Mouse (Mus musculus) megakaryocyte progenitor cell, adult 5-6 weeks (primary cell): Measurements from ENCODE around the gene Il17re. TPM values are rescaled to one million over a fixed set of nuclear protein-coding genes. Genes with fewer than 3 reads are reported as not detected.

Source experiments
- ATAC-seq: replicated peaks from 2 replicates; pipeline ENCODE4 v1.8.0; 2016; ENCODE audit warnings: mild to moderate bottlenecking, moderate TSS enrichment, inconsistent platforms; ENCODE audit not compliant: poor library complexity
- total RNA-seq, 2 experiments: library from RNA; stranded (forward) in 1 of 2; stranded (reverse) in 1 of 2; fragments of 157-497, 149-512 nt in 1 of 2; fragments of 200-1000 nt in 1 of 2; gene quantifications; 2 replicates each; pipeline versions ENCODE4 v1.2.3 to v1.2.4; 2015 to 2017

The Il17re gene
- total RNA-seq, 2 experiments from 2014 or later, result 0.21 to 1.2 TPM

DNA sequence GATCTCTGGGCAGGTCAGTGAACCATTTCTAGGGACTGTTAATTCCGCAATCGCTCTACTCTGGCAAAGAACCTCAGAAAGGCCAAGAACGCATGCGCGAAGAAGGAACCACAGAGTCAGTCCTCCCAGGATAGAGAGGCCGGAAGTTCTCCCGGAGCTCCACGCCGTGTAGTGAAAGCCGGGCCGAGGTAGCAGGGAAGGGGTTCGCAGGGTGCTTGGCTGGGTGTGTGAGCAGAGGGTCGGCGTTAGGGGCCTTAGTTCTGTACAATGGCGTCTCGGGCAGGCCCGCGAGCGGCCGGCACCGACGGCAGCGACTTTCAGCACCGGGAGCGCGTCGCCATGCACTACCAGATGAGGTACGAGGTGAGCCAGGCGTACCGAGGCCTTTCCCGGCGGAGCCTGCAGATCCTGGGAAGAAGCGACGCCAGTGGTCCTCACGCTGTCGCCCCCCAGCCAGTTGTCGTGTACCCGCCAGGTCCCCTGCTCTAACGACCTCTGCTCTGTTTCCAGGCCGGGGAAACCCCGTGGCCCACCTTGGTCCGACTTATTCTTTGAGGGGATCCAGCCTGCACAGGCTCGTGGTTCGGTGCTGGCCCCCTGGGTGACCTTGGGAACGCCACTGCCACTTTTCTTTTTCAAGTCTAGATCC lies 15.7 kb upstream of the Il17re start, which contains the start of gene Jagn1:
Gene Jagn1 (plus strand): TSS at position 128 of the 649 bp plus-strand sequence.
- peak; percentile 84 for ATAC-seq

DNA sequence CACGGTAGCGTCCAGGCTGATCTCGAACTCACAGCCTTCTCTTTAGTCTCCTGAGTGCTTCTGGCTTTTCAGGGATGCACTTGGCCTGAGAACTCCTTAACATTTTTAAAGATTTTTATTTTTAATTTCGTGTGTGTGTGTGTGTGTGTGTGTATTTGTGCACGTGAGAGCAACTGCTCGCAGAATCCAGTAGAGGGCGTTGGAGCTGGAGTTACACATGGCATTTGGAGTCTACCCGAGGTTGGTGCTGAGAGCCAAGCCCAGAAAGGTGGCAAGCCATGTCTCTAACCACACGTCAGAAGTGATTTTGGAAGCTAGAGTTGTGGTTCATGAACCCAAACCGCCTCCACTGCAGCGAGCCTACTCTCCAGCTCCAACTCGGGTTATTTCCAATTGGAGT lies 15.2 kb upstream of the Il17re start:
- peak; percentile 55 for ATAC-seq

DNA sequence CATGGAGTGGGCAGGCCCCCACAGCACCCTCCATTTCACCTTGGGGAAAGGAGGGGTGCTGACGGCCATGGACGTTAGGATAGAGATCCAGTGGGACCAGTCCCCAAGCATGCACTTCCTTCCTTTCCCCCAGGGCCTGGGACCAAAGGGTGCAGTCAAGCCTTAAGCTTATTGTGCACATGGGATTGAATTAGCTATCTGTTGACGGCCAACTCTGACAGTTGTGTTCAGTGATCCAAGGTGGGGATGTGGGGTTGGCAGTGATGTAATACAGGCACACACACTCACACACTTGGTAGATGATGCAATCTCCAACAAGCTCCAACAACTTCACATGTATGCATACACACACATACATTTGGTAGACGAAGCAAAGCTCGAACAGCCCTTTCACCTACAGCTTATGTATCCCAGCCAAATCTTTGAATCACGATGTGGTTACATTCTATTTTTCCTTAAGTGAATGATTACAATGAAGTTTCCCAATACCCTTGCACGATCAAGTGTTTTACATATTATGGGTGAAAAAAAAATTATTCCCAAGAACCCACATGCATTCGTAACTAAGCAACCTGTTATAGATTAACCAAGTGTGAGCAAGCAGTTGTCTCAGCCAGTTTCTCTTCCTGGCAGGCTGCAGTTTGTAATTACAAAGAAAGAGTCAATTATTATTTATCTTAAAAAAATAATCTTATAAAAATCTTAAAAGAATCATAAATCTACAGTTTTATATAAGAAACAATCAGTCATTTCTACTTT lies 13.9 kb upstream of the Il17re start:
- no peak for ATAC-seq

DNA sequence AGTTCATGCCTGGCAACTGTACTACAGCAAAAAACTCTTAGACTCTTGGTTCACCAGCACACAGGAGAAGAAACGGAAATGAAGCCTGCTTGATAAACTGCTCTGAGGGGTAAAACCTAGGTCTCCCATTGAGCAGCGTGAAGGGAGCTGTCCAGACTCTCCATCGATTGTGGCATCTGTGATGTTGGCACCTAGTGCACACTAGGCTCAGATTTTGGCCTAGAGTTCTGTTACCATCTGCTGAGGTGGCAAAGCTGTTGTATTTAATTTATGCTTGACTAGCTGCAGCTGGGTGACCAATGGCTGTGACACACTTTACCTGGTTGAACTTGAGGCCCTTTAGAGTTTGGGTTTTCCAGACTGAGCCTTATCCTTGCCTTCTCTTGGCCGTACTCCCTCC lies 10.6 kb upstream of the Il17re start:
- no peak for ATAC-seq

DNA sequence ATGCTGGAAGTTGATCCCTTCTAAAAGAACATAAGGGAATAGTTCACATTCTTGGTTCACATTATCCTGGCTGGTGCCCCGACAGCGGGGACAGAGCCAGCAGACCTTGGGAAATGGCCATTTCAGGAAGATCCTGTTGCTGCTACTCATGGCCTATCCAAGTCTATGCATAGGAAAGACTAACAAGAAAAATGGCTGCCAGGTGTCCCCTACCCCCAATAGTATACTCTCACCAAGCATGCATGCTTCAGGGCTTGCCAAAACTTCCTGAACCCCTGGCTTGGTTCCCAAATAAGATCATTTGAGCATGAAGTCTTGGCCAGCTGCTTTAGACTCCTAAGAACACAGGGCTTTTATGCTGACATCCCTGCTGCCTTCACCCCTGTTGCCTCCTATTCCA lies 6.4 kb upstream of the Il17re start:
- ATAC-seq, result no peak

DNA sequence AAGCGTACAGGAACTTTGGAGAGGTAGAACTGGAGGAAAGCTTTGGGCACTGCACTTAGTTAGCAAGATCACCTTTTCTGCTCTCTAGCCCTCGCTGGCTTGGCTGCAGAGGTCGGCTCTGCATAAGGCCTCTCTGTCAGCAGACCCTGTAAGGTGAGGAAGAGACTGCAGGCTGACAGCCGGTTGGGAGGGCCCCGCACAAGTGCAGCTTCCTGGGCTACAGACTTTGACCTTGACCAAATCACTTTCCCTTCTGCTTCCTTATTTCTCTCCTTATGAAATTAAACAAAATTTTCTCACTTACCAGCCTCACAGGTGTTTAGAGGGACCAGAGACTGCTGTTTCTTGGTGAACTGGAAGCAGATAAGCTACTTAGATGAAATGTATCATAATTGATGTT lies 3.3 kb upstream of the Il17re start:
- peak; percentile 47 for ATAC-seq

DNA sequence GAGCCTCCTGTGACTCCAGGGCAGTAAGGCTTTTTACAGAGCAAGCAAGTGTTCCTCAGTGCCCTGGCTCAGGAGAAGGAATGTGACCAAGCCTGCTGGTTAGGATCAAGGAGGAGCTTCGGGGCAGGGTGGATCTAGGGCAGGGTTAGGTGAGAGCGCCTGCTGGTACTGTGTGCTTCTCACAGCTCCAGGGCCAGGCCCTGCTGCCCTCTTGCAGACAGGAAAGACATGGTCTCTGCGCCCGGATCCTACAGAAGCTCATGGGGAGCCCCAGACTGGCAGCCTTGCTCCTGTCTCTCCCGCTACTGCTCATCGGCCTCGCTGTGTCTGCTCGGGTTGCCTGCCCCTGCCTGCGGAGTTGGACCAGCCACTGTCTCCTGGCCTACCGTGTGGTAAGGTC lies 351 bp downstream of the Il17re start:
- ATAC-seq, result no peak; the same call in 1 of the 2 replicates

DNA sequence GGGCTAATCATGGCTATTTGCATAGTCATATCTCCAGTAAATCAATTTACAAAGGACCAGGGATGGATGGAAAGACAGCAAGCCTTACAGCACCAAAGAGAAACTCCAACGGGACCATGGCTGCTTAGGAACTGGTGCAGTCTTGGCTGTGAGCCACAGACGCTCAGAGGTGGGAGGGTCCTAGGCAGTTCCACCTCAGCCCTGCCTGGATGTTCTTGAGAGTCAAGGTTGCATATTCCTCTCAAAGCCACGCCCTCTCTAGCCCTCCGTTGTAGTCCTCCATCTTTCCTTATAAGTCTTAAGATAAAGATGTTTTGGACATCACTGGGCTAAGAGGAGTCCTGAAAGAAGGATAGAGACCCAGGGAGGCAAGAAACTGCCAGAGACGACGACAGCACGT lies 5.8 kb downstream of the Il17re start:
- no peak for ATAC-seq

DNA sequence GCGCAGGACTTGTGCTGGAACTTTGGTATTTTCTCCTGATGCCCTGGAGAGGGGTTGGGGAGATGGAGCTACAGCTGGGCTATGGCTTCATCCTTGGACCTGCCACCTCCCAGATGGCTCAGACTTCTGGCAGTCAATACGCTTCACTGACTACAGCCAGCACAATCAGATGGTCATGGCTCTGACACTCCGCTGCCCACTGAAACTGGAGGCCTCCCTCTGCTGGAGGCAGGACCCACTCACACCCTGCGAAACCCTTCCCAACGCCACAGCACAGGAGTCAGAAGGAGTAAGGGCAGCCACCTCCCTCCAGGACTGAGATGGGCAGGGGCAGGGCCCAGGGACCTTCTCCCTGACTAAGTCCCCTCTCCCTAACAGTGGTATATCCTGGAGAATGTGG lies 7.3 kb downstream of the Il17re start:
- ATAC-seq, result no peak

DNA sequence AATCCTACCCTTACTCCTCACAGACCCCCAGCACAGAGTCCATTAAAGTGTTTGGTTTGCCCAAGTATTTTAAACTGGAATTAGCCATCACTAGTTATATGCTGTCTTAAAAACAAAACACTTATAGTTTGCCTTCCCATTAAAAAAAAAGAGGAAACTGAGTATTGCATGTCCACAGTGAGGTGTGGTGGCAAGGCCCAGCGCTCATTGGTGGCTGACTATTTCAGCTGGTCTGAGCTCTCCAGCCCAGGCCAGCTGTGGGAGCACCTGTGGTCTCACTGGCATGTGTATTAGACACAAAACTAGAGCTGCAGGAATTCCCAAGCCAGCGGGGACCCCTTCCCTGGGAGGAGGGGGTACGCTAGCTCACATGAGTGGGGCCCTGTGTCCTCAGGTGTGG lies 10.2 kb downstream of the Il17re start:
- peak; percentile 41 for ATAC-seq

DNA sequence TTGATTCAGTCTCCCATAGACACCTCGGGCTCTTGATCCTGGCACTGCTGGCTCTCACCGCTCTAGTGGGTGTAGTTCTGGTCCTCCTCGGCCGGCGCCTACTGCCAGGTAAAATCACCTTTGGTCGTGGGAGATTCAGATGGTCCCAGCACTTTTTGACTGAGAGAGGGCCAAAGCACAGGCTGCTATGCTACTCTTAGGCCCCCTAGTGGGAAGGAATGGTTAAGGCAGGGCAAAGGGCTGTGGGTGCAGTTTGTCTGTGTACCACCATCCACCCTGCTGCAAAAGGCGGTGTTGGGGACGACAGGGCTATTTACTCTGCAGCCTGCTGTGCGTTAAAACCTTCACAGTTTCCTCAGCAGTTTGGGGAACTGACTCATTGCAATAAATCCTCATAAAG lies 10.7 kb downstream of the Il17re start:
- ATAC-seq, result peak; percentile 88

DNA sequence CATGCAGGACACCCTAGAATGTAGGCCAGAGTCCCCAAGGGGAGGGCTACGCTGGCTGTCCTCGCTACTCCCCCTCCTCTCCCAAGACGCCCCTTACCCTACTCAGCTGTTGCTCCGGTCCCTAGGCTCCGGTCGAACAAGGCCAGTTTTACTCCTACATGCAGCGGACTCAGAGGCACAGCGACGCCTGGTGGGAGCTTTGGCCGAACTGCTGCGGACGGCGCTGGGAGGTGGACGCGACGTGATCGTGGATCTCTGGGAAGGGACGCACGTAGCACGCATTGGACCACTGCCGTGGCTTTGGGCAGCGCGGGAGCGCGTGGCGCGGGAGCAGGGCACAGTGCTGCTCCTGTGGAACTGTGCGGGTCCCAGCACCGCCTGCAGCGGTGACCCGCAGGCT lies 11.1 kb downstream of the Il17re start:
- ATAC-seq, result peak; percentile 67

DNA sequence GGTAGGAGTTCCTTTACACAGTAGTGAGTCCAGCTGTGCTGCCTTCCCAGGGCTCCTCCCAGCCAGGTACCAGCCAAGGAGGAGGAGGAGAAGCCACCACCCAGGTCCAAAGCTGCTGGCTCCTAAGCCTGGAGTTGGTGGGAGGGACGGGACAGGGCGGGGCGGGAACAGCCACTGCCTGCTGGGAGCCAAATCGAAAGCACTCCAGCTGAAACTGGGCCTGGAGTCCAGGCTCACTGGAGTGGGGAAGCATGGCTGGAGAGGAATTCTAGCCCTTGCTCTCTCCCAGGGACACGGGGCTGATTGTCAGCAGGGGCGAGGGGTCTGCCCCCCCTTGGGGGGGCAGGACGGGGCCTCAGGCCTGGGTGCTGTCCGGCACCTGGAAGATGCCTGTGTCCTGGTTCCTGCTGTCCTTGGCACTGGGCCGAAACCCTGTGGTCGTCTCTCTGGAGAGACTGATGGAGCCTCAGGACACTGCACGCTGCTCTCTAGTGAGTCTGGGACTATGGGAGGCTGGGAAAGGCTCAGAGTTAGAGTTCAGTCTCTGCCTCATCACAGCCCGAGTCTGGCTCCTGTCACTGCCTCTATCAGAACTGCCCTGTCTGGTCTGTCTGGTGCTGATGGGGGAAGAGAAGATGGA lies 13.1 kb downstream of the Il17re start, which contains the start of gene Il17rc:
Gene Il17rc (plus strand): TSS at position 131 of the 640 bp plus-strand sequence.
- no peak for ATAC-seq

DNA sequence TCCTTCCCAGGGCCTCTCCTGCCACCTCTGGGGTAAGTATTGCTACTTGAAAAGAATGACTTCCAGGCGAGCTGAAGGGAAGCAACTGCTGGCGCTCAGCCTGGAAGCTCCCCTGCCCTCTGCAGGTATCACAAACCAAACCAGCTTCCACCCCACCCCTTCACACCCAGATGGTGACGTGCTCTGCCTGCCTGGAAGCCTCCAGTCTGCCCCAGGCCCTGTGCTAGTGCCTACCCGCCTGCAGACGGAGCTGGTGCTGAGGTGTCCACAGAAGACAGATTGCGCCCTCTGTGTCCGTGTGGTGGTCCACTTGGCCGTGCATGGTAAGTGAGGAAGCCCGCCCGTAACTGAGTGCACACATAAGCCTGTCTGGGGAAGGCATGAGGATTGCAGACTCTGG lies 13.8 kb downstream of the Il17re start:
- ATAC-seq, result no peak

DNA sequence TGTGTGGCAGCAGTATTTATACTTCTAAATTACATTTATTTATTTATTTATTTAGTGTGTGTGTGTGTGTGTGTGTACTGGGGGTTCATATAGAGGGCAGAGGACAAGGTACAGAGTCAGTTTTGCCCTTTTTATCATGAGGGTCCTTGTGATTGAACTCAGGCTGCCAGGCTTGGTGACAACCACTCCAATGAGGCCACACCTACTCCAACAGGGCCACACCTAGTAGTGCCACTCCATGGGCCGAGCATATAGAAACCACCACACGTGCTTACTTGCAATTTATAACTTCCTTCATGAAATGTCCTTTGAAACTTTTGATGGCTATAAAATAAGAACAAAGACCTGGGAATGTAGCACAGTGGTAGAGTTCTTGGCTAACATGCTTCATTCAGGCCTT lies 15.0 kb downstream of the Il17re start:
- ATAC-seq, result no peak

DNA sequence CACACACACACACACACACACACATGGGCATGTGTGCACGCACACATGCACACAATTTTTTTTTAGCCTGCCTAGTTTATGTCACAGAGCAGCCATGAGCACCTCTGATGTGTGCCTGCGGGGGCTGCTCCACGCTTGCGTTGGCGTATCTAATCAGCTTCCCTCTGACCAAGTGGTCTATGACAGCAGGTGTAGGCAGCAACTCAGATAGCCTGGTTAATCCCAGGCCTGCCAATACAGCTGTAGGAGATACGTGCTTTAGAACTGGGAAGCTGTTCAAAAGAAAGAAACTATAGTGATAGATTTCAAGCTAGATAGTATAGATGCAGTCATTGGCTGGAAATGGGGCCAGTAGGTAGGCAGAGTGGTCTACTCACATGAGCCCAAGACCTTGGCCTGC lies 15.4 kb downstream of the Il17re start:
- peak; percentile 40 for ATAC-seq

DNA sequence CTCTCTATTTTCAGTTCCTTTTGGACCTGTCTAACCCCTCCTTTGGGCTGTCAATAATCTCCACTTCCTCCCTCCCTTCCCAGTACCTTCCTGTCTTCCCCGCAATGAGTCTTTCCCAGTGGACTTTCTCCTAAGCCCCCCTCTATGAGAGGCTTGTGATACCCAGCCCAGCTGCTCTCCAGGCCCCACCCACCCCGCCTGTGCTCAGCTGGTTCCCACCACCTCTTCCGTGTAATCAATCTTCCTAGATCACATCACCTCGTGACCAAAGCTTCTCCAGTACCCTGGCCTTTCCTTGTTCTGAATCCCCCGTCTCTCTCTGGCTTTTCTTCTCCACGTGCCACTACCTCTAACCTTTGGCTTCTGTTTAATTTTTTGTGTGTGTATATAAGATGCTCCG lies 19.1 kb downstream of the Il17re start:
- no peak for ATAC-seq

DNA sequence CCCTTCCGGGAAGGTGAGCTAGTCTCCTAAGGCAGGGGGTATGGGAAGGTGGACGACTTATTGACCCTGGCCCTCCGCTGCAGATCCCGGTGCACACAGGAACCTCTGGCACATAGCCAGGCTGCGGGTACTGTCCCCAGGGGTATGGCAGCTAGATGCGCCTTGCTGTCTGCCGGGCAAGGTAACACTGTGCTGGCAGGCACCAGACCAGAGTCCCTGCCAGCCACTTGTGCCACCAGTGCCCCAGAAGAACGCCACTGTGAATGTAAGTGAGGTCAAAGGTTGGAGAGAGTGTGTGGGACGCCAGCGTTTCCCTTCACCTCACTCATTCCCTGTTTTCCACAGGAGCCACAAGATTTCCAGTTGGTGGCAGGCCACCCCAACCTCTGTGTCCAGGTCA lies 20.6 kb downstream of the Il17re start:
- no peak for ATAC-seq

DNA sequence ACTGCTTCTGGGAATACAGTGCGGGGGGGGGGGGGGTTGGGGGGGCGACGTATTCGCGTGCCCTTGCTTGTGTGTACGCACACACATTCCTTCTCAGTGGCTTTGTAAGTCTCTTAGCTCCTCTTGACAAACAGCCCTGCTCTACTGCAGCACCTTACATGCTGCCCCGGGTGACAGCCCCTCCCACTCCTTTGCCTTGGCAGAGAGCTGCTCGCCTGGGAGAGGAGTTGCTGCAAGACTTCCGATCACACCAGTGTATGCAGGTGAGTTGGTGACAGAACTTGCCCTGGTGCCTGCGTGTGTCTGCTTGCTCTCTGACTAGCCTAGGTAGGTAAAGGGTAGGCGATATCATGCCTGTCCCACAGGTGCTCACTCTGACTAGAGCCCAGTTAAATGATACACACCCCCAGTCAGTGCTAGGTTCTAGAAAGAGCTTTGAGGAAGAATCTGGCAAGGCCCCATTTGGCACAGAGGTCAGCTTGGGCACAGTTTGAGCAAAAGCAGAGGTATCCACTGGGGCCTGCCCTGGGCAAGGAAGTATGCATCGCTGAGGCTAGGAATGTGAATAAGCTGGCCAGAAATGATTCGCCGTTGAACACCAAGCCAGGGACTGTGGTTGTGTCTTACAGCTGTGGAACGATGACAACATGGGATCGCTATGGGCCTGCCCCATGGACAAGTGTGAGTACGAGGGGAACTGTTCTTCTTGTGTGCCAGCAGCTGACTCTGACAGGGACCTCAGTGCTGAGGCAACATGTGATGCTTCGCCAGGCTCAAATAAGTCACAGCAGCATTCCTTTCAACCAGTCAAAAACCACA lies 22.5 kb downstream of the Il17re start:
- no peak for ATAC-seq

DNA sequence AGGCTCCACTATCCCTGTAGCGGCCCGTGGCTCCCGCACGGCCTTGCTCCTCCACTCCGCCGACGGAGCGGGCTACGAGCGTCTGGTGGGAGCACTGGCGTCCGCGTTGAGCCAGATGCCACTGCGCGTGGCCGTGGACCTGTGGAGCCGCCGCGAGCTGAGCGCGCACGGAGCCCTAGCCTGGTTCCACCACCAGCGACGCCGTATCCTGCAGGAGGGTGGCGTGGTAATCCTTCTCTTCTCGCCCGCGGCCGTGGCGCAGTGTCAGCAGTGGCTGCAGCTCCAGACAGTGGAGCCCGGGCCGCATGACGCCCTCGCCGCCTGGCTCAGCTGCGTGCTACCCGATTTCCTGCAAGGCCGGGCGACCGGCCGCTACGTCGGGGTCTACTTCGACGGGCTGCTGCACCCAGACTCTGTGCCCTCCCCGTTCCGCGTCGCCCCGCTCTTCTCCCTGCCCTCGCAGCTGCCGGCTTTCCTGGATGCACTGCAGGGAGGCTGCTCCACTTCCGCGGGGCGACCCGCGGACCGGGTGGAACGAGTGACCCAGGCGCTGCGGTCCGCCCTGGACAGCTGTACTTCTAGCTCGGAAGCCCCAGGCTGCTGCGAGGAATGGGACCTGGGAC lies 24.3 kb downstream of the Il17re start:
- ATAC-seq, result peak; percentile 24
